Mouse (Mus musculus) thymus, postnatal 25 days (tissue): ENCODE results near the gene Atp13a3.

Experiments
- DNase-seq: peaks from one replicate; pipeline ENCODE4 v3.0.0; 2022

Gene Atp13a3

GRCm38 (mm10) chr16:30310171-30310515 is 95.6 kb downstream of the Atp13a3 start:
- DNase-seq, result no peak

GRCm38 (mm10) chr16:30309395-30310170 is 96.2 kb downstream of the Atp13a3 start:
- DNase-seq, result peak; percentile 11

- DNase-seq, result peak; percentile 43
Measured at GRCm38 (mm10) chr16:30308616-30309394, 97.0 kb downstream of the Atp13a3 start.

GRCm38 (mm10) chr16:30307961-30308615 is 97.7 kb downstream of the Atp13a3 start:
- DNase-seq, result no peak

- no peak for DNase-seq
Measured at GRCm38 (mm10) chr16:30307306-30307705, 98.5 kb downstream of the Atp13a3 start.

GRCm38 (mm10) chr16:30306102-30306501 is 99.7 kb downstream of the Atp13a3 start:
- no peak for DNase-seq

- no peak for DNase-seq
Measured at GRCm38 (mm10) chr16:30304236-30304635, 101.5 kb downstream of the Atp13a3 start.

- DNase-seq, result no peak
Measured at GRCm38 (mm10) chr16:30303411-30303810, 102.4 kb downstream of the Atp13a3 start.

- DNase-seq, result no peak
Measured at GRCm38 (mm10) chr16:30302686-30303085, 103.1 kb downstream of the Atp13a3 start.

GRCm38 (mm10) chr16:30299711-30300277 is 106.0 kb downstream of the Atp13a3 start:
- DNase-seq, result no peak

GRCm38 (mm10) chr16:30297450-30297849 is 108.3 kb downstream of the Atp13a3 start:
- no peak for DNase-seq

GRCm38 (mm10) chr16:30296601-30297275 is 109.0 kb downstream of the Atp13a3 start:
- DNase-seq, result no peak

- no peak for DNase-seq
Measured at GRCm38 (mm10) chr16:30295106-30295505, 110.7 kb downstream of the Atp13a3 start.

- DNase-seq, result no peak
Measured at GRCm38 (mm10) chr16:30290436-30290835, 115.3 kb downstream of the Atp13a3 start.

GRCm38 (mm10) chr16:30285701-30286100 is 120.1 kb downstream of the Atp13a3 start:
- no peak for DNase-seq

- peak; percentile 54 for DNase-seq
Measured at GRCm38 (mm10) chr16:30283743-30284337, 121.9 kb downstream of the Atp13a3 start.

GRCm38 (mm10) chr16:30282844-30283495 is 122.8 kb downstream of the Atp13a3 start, which contains the start of gene Lrrc15:
Lrrc15 (minus strand) TSS chr16:30283256.
- no peak for DNase-seq

- no peak for DNase-seq
Measured at GRCm38 (mm10) chr16:30280676-30281297, 125.0 kb downstream of the Atp13a3 start.

GRCm38 (mm10) chr16:30278406-30278805 is 127.4 kb downstream of the Atp13a3 start:
- no peak for DNase-seq

- no peak for DNase-seq
Measured at GRCm38 (mm10) chr16:30275558-30276340, 130.0 kb downstream of the Atp13a3 start.
